Mouse (Mus musculus) liver, adult 2 months (tissue): ENCODE results near the gene 4930470P17Rik. TPM values are rescaled to one million over a fixed set of nuclear protein-coding genes. Genes with fewer than 3 reads are reported as not detected.

Experiments
- DNase-seq: peaks from one replicate; pipeline ENCODE4 v3.0.0-alpha.2; 2011; ENCODE audit warnings: low read depth, low spot score; ENCODE audit errors: extremely low read depth
- H3K27ac ChIP-seq: fragments of 200-500 bp; replicated peaks from 2 replicates; pipeline ENCODE4 v1.5.1; 2012; ENCODE audit warnings: low read depth, mild to moderate bottlenecking, control low read depth, inconsistent platforms, low read length; ENCODE audit not compliant: insufficient read depth
- H3K27me3 ChIP-seq: fragments of 200-500 bp; 2 replicates; pipeline ENCODE4 v1.6.1; 2012; ENCODE audit warnings: mild to moderate bottlenecking, moderate library complexity, low read length, inconsistent platforms; ENCODE audit not compliant: control insufficient read depth, insufficient read depth
- H3K36me3 ChIP-seq: fragments of 200-500 bp; 2 replicates; pipeline ENCODE4 v1.6.1; 2012; ENCODE audit warnings: low read length, inconsistent platforms; ENCODE audit not compliant: control insufficient read depth, insufficient read depth
- H3K4me1 ChIP-seq: fragments of 200-500 bp; 2 replicates; pipeline ENCODE4 v1.6.1; 2011; ENCODE audit warnings: low read length; ENCODE audit not compliant: control insufficient read depth, insufficient read depth
- H3K4me3 ChIP-seq: fragments of 200-500 bp; 2 replicates; pipeline ENCODE4 v1.5.1; 2011; ENCODE audit warnings: low read depth, mild to moderate bottlenecking, control low read depth, low read length, moderate library complexity; ENCODE audit not compliant: insufficient read depth
- H3K79me2 ChIP-seq: fragments of 200-500 bp; 2 replicates; pipeline ENCODE4 v1.6.1; 2012; ENCODE audit warnings: inconsistent platforms, mild to moderate bottlenecking, low read length, moderate library complexity; ENCODE audit not compliant: control insufficient read depth, insufficient read depth
- H3K9ac ChIP-seq: fragments of 200-500 bp; 2 replicates; pipeline ENCODE4 v1.6.1; 2012; ENCODE audit warnings: low read depth, mild to moderate bottlenecking, control low read depth, inconsistent platforms, low read length
- CTCF ChIP-seq: fragments of 200-500 bp; IDR thresholded peaks from 2 replicates; pipeline ENCODE4 v1.5.1; 2011; ENCODE audit warnings: low read depth, low read length, control low read depth
- POLR2A ChIP-seq: fragments of 200-500 bp; IDR thresholded peaks from 2 replicates; pipeline ENCODE4 v1.6.1; 2011; ENCODE audit warnings: low read length, control low read depth; ENCODE audit not compliant: insufficient read depth; ENCODE audit errors: extremely low read depth
- WGBS: fragments of 180-500 bp; shearing (Covaris S2); methylation state at CpG from one replicate; pipeline ENCODE4 v1.1.7; 2018; 5-methylcytosine and 5-hydroxymethylcytosine counted together
- polyA plus RNA-seq: library from polyadenylated mRNA; depleted of rRNA; stranded (reverse); fragments of >200 nt; gene quantifications from 2 replicates; pipeline ENCODE4 v1.2.3, GENCODE M21; 2012; rRNA removed
- total RNA-seq: library from RNA; depleted of rRNA; stranded (reverse); fragments of >200 nt; gene quantifications from 2 replicates; pipeline ENCODE4 v1.2.3, GENCODE M21; 2014; rRNA removed

The 4930470P17Rik gene
- total RNA-seq (not detected in 2 replicates), polyA plus RNA-seq (not detected in 2 replicates)

- WGBS = 76% methylated on average over 9 of the region's 9 CpGs
- H3K4me3 ChIP-seq = no peak within 1 kb of the TSS
- no peak within 1 kb of the TSS for H3K27ac ChIP-seq
- no peaks in the 10 kb centered on the region for H3K27me3 ChIP-seq
- H3K36me3 ChIP-seq = no peaks in the 10 kb centered on the region
- H3K79me2 ChIP-seq = no peaks in the 10 kb centered on the region
- no peaks in the 10 kb centered on the region for H3K4me1 ChIP-seq
- no peak within 1 kb of the TSS for H3K9ac ChIP-seq
- DNase-seq = no peak
- no peak for TF ChIP-seq POLR2A
- TF ChIP-seq CTCF = no peak
These were observed at the start of gene 4930470P17Rik for GRCm38 (mm10) chr2:170601917-170602316. TSS of gene 4930470P17Rik (minus strand) at chr2:170602017.

GRCm38 (mm10) chr2:170651483-170651882 is 49.7 kb upstream of the 4930470P17Rik start:
- no peak overlapping the region for H3K4me3 ChIP-seq
- no peak overlapping the region for H3K27ac ChIP-seq
- TF ChIP-seq CTCF (no peak), POLR2A (no peak)
- no peak overlapping the region for H3K9ac ChIP-seq
- H3K79me2 ChIP-seq = no peaks in the 10 kb centered on the region
- no peaks in the 10 kb centered on the region for H3K27me3 ChIP-seq
- no peaks in the 10 kb centered on the region for H3K4me1 ChIP-seq
- DNase-seq = no peak
- WGBS = 71% methylated on average over 1 of the region's 1 CpGs
- no peaks in the 10 kb centered on the region for H3K36me3 ChIP-seq

- no peaks in the 10 kb centered on the region for H3K27me3 ChIP-seq
- no peak for DNase-seq
- H3K4me3 ChIP-seq = no peak overlapping the region
- H3K79me2 ChIP-seq = no peaks in the 10 kb centered on the region
- H3K9ac ChIP-seq = no peak overlapping the region
- no peak overlapping the region for H3K27ac ChIP-seq
- no peak for TF ChIP-seq CTCF
- no peak for TF ChIP-seq POLR2A
- no peaks in the 10 kb centered on the region for H3K4me1 ChIP-seq
- WGBS = 90% methylated on average over 11 of the region's 11 CpGs
- H3K36me3 ChIP-seq = no peaks in the 10 kb centered on the region
These were observed 46.7 kb upstream of the 4930470P17Rik start for GRCm38 (mm10) chr2:170648542-170648941.

GRCm38 (mm10) chr2:170646201-170646600 is 44.4 kb upstream of the 4930470P17Rik start:
- TF ChIP-seq CTCF = no peak
- TF ChIP-seq POLR2A = no peak

GRCm38 (mm10) chr2:170642338-170642806 is 40.6 kb upstream of the 4930470P17Rik start:
- no peaks in the 10 kb centered on the region for H3K79me2 ChIP-seq
- H3K36me3 ChIP-seq = no peaks in the 10 kb centered on the region
- no peak for DNase-seq
- WGBS = 71% methylated on average over 4 of the region's 4 CpGs
- no peak overlapping the region for H3K9ac ChIP-seq
- no peak overlapping the region for H3K27ac ChIP-seq
- TF ChIP-seq CTCF (no peak), POLR2A (no peak)
- no peak overlapping the region for H3K4me3 ChIP-seq
- no peaks in the 10 kb centered on the region for H3K4me1 ChIP-seq
- no peaks in the 10 kb centered on the region for H3K27me3 ChIP-seq

More at GRCm38 (mm10) chr2:170646201-170646600, 44.4 kb upstream of the 4930470P17Rik start:
- no peaks in the 10 kb centered on the region for H3K4me1 ChIP-seq
- no peaks in the 10 kb centered on the region for H3K36me3 ChIP-seq
- DNase-seq = no peak
- no peaks in the 10 kb centered on the region for H3K79me2 ChIP-seq
- 85% methylated on average over 6 of the region's 6 CpGs for WGBS
- no peak overlapping the region for H3K9ac ChIP-seq
- no peaks in the 10 kb centered on the region for H3K27me3 ChIP-seq
- H3K27ac ChIP-seq = no peak overlapping the region
- no peak overlapping the region for H3K4me3 ChIP-seq

- Histone ChIP-seq H3K4me1 (no peaks in the 10 kb centered on the region), H3K4me3 (no peak overlapping the region), H3K9ac (no peak overlapping the region), H3K36me3 (no peaks in the 10 kb centered on the region), H3K27me3 (no peaks in the 10 kb centered on the region), H3K79me2 (no peaks in the 10 kb centered on the region), H3K27ac (no peak overlapping the region)
- DNase-seq = no peak
- WGBS = 70% methylated on average over 11 of the region's 11 CpGs
- TF ChIP-seq CTCF (no peak), POLR2A (no peak)
These were observed 38.5 kb upstream of the 4930470P17Rik start for GRCm38 (mm10) chr2:170640281-170640680.
